Mouse (Mus musculus) cerebellum, postnatal 10 days (tissue): Measurements from ENCODE around the gene Olfr996.
"Not testable (repeated sequence)": the region's sequence is repeated elsewhere in the genome, so short reads cannot be mapped to it uniquely, and the experiment has no call there.

ENCODE experiments used
- DNase-seq, 2 experiments: peaks; one replicate each; pipeline ENCODE4 v3.0.0; 2021; ENCODE audit warnings: mixed read lengths in 2 of 2

Olfr996 gene

DNA sequence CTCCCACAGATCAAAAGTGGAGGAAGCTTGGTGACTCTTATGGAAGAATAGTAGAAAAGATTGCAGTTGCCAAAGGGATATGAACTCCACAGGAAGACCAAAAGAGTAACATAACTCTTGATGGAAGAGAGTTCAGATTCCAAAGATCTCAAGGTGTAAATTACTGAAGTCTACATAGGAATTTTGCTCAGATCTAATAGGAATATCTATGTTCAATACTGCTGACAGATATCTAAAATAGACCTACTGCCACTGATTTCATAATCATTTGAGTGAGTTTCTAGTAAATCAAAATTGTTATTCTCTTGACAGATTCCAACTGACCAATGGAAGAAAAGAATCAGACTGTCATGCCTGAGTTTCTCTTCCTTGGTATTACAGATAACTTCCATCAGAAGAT lies at the start of gene Olfr996:
TSS of gene Olfr996 (plus strand) at position 301 of the 400 bp plus-strand sequence.
- no peak for DNase-seq

DNA sequence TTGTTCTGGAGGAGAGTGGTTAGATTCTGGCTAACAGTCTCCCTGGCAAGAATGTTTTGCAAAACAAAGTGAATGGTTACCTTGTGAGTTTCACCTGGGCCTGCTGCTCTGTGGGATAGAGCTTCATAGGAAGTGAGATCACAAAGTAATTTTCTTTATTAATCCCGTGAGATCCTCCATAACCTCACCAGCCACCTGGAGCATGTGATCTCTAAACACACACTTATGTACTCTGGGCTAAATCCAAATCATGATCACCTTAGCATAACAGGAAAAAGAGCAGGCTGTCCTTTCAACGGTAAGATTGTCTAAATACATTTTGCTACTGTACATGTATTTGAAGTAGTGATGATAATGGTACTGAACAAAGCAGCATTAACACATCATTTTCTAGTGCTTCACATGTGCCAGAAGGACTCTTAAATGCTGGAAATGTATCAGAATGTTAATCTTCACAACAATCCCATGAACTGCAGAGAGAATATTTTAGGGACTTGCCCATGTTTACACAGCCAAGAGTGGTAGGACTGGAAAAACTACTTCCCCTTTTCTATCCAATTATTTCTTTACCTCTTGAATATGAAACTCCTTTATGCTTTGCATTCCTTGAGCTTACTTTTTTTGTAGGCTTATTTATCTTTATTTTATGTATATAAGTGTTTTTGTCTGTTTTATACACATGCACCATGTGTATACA lies 46.8 kb upstream of the Olfr996 start:
- DNase-seq = no peak

GRCm38 (mm10) chr2:85533934-85534333 lies 45.1 kb upstream of the Olfr996 start:
- DNase-seq = no peak

DNA sequence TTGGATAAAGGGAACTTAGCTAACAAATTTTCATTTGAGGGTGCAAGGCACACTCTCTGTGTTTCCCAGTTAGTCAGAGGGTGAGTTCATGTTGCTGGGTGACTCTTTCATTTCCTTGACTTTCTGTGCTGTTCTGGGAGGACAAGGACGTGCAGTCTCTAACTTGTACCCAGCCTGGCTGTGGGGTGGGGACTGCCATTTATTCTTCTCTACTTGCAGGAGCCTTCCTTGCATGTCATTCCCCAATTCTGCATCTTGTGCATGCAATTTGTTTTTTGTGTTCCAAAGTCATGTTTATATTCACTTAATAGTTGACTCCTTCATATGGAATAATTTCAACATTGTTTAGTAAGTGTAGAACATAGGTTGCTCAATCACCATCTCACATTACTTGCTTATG lies 24.2 kb upstream of the Olfr996 start:
- no peak for DNase-seq

GRCm38 (mm10) chr2:85560226-85560625 lies 18.8 kb upstream of the Olfr996 start:
- no peak for DNase-seq

- DNase-seq = peak; percentile 59 to 64
Observed at GRCm38 (mm10) chr2:85561187-85561586, 17.8 kb upstream of the Olfr996 start.

DNA sequence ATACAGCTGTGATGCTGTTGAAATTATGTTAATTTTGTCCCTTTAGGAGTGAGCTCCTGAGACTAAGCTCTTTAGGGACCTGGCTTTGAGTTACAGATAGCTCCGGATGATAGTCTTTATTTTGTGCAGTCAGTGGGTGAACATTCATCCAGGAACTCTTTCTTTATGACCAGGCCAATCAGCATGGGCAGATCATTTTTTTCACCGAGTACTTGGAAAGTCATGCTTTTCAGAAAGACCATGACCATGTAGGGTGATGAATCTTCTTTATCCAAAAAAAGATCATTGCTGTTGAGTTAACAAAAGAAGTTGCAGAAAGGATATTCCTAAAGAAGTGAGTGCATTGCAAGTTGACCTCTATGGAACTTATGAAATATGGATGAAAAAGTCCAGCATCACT lies 9.6 kb downstream of the Olfr996 start, which contains the start of gene Olfr998:
TSS of gene Olfr998 (plus strand) at position 301 of the 400 bp plus-strand sequence.
- not testable (repeated sequence) for DNase-seq

- DNase-seq = no peak
Observed at GRCm38 (mm10) chr2:85611803-85612202, 32.8 kb downstream of the Olfr996 start, which contains the start of gene Olfr1000. TSS of gene Olfr1000 (minus strand) at chr2:85611903.
